Mouse (Mus musculus) liver, embryonic 14.5 days (tissue): ENCODE measurements around the gene Slc17a7. TPM values are rescaled to one million over a fixed set of nuclear protein-coding genes. Genes with fewer than 3 reads are reported as not detected.
A peak's percentile ranks its signal among the peaks of the same experiment; 100 is the strongest.

ENCODE experiments used
- ATAC-seq: fragments of 200-750 bp; cut with Nextera tagmentation; 2 replicates; pipeline ENCODE4 v1.8.0; 2017; ENCODE audit warnings: moderate number of reproducible peaks, mild to moderate bottlenecking, moderate library complexity; ENCODE audit not compliant: insufficient read depth
- DNase-seq, 3 experiments: peaks; one replicate each; pipeline ENCODE4 v3.0.0-alpha.2; 2012 to 2013; ENCODE audit warnings: low read depth in 3 of 3, low spot score in 3 of 3
- H3K27ac ChIP-seq: fragments of 300-500 bp; sonication (generic); 2 replicates; pipeline ENCODE4 v1.5.1; 2014; ENCODE audit warnings: moderate library complexity, mild to moderate bottlenecking, control low read depth, inconsistent platforms
- H3K27me3 ChIP-seq: fragments of 300-500 bp; sonication (generic); 2 replicates; pipeline ENCODE4 v1.6.1; 2014; ENCODE audit warnings: mild to moderate bottlenecking, low read length, moderate library complexity; ENCODE audit not compliant: control insufficient read depth, insufficient read depth
- H3K36me3 ChIP-seq: fragments of 300-500 bp; sonication (generic); replicated peaks from 2 replicates; pipeline ENCODE4 v1.6.1; 2014; ENCODE audit warnings: low read depth; ENCODE audit not compliant: control insufficient read depth, insufficient read depth
- H3K4me1 ChIP-seq, 2 experiments: fragments of 200-500 bp in 1 of 2; fragments of 300-500 bp in 1 of 2; sonication (generic) in 1 of 2; replicated peaks; 2 replicates each; pipeline ENCODE4 v1.6.1; 2012 to 2014; ENCODE audit warnings: antibody characterized with exemption in 1 of 2, inconsistent platforms in 1 of 2, low read length in 1 of 2; ENCODE audit not compliant: control insufficient read depth in 2 of 2, insufficient read depth in 2 of 2
- H3K4me2 ChIP-seq: fragments of 300-500 bp; sonication (generic); 2 replicates; pipeline ENCODE4 v1.6.1; 2014; ENCODE audit warnings: low read depth, mild to moderate bottlenecking, control low read depth, moderate library complexity
- H3K4me3 ChIP-seq, 2 experiments: fragments of 200-500 bp in 1 of 2; fragments of 300-500 bp in 1 of 2; sonication (generic) in 1 of 2; 2 replicates each; pipeline ENCODE4 v1.5.1; 2012 to 2014; ENCODE audit warnings: low read depth in 2 of 2, low read length in 2 of 2, mild to moderate bottlenecking in 2 of 2, control low read depth in 1 of 2, inconsistent platforms in 1 of 2, moderate library complexity in 1 of 2; ENCODE audit not compliant: insufficient read depth in 1 of 2
- H3K9ac ChIP-seq: fragments of 300-500 bp; sonication (generic); replicated peaks from 2 replicates; pipeline ENCODE4 v1.6.1; 2014; ENCODE audit warnings: mild to moderate bottlenecking, control low read depth, moderate library complexity
- H3K9me3 ChIP-seq: fragments of 300-500 bp; sonication (generic); 2 replicates; pipeline ENCODE4 v1.6.1; 2016; ENCODE audit warnings: low read length, mixed read lengths; ENCODE audit not compliant: control insufficient read depth
- CTCF ChIP-seq: IDR thresholded peaks from 2 replicates; pipeline ENCODE4 v1.5.1; 2016; ENCODE audit warnings: antibody characterized with exemption, low read depth, control low read depth
- EP300 ChIP-seq: IDR thresholded peaks from 2 replicates; pipeline ENCODE4 v1.6.1; 2016; ENCODE audit warnings: antibody characterized with exemption, low read depth
- WGBS: fragments of 180-500 bp; shearing (Covaris S2); extraction: QIAGEN DNeasy Blood & Tissue Kit; methylation state at CpG from one replicate; pipeline ENCODE4 v1.1.7; 2014; ENCODE audit not compliant: insufficient replicate concordance; 5-methylcytosine and 5-hydroxymethylcytosine counted together
- polyA plus RNA-seq, 2 experiments: library from polyadenylated mRNA; depleted of rRNA in 1 of 2; stranded (reverse) in 1 of 2; unstranded in 1 of 2; fragments of >200 nt; fragmentation: Nextera tagmentation in 1 of 2; extraction: Ambion mirVana in 1 of 2; gene quantifications; 2 replicates each; pipeline versions ENCODE4 v1.2.1 to v1.2.3; 2012 to 2014

The Slc17a7 gene
- polyA plus RNA-seq, 2 experiments, result 0.01 TPM; not detected in 1

- H3K27ac ChIP-seq, result peak overlapping the region; percentile 83
- H3K36me3 ChIP-seq, result peaks cover 28% of the 10 kb centered on the region
- H3K4me1 ChIP-seq, result peaks cover 23 to 28% of the 10 kb centered on the region in 2 experiments
- ATAC-seq (no peak), DNase-seq (no peak)
- under 1% methylated on average over 6 of the region's 6 CpGs for WGBS
- TF ChIP-seq CTCF (no peak), EP300 (no peak)
- peak overlapping the region; percentile 85 for H3K4me2 ChIP-seq
- no peaks in the 10 kb centered on the region for H3K27me3 ChIP-seq
- H3K9me3 ChIP-seq, result no peaks in the 10 kb centered on the region
- peak overlapping the region; percentile 87 to 91 for H3K4me3 ChIP-seq
- peak overlapping the region; percentile 94 for H3K9ac ChIP-seq
Measured at GRCm38 (mm10) chr7:45127700-45128224, 36.0 kb upstream of the Slc17a7 start.

- H3K27me3 ChIP-seq, result no peaks in the 10 kb centered on the region
- WGBS, result under 1% methylated on average over 48 of the region's 48 CpGs
- H3K4me2 ChIP-seq, result peak within 1 kb of the TSS; percentile 93
- H3K36me3 ChIP-seq, result peaks cover 25% of the 10 kb centered on the region
- peak; percentile 99 for DNase-seq
- H3K4me1 ChIP-seq, result peaks cover 16 to 24% of the 10 kb centered on the region in 2 experiments
- H3K9me3 ChIP-seq, result no peaks in the 10 kb centered on the region
- peak; percentile 77 for ATAC-seq
- peak within 1 kb of the TSS; percentile 87 to 91 for H3K4me3 ChIP-seq
- H3K27ac ChIP-seq, result peak within 1 kb of the TSS; percentile 89
- TF ChIP-seq CTCF, result peak; percentile 90
- TF ChIP-seq EP300, result peak; percentile 4; the same call in 1 of the 2 replicates
- H3K9ac ChIP-seq, result peak within 1 kb of the TSS; percentile 94
Measured at GRCm38 (mm10) chr7:45128624-45129246, 35.0 kb upstream of the Slc17a7 start, which contains the start of gene Rpl13a. Gene Rpl13a (minus strand): TSS chr7:45128761.

GRCm38 (mm10) chr7:45129318-45129717, 34.4 kb upstream of the Slc17a7 start:
- Histone ChIP-seq H3K4me2 (peak overlapping the region; percentile 93), H3K4me3 (peak overlapping the region; percentile 76 to 87), H3K36me3 (peaks cover 25% of the 10 kb centered on the region), H3K9me3 (no peaks in the 10 kb centered on the region), H3K9ac (peak overlapping the region; percentile 85), H3K4me1 (peaks cover 16 to 24% of the 10 kb centered on the region in 2 experiments), H3K27ac (peak overlapping the region; percentile 89), H3K27me3 (no peaks in the 10 kb centered on the region)
- no peak for TF ChIP-seq CTCF
- no peak for TF ChIP-seq EP300
- ATAC-seq (peak; percentile 9), DNase-seq (no peak)
- under 1% methylated on average over 17 of the region's 17 CpGs for WGBS

DNA sequence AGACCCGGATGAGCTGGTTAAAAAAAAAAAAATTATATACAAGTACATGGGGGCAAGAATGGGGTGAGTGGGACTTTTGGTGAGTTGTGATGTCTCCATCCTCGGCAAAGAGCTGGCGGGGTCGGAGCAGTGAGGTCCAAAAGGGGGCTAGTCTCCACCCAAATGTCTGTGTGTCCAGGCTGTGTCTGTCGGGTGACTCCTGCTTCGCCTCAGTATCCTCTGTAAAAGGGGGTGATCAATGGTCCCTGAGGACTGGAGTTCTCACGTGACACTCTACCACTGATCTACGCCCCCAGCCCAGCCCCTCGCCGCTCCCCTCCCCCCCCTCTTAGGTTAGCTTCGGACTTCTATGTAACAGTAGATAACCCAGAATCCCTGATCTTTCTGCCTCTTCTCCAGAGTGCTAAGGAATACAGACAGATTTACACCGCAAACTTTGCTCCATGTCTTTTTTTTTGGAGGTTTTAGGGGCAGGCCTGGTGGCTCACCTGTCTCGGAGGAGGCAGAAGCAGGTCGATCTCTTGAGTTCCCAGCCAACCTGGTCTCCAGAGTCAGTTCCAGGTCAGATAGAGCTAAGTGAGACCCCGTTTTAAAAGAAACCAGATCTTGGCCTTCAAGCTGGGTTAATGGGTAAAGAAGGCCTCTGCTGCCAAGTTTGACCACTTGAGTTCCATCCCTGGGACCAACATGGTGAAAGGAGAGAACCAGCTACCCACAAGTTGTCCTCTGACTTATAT, 33.8 kb upstream of the Slc17a7 start:
- H3K4me2 ChIP-seq, result peak overlapping the region; percentile 93
- no peaks in the 10 kb centered on the region for H3K9me3 ChIP-seq
- DNase-seq (no peak), ATAC-seq (no peak)
- TF ChIP-seq CTCF (no peak), EP300 (no peak)
- peak overlapping the region; percentile 28 to 87; a peak in 2 of 4 replicates for H3K4me3 ChIP-seq
- H3K4me1 ChIP-seq, result peaks cover 15 to 25% of the 10 kb centered on the region in 2 experiments
- peaks cover 25% of the 10 kb centered on the region for H3K36me3 ChIP-seq
- H3K9ac ChIP-seq, result peak overlapping the region; percentile 85
- peak overlapping the region; percentile 89 for H3K27ac ChIP-seq
- H3K27me3 ChIP-seq, result no peaks in the 10 kb centered on the region
- 40% methylated on average over 15 of the region's 15 CpGs for WGBS

DNA sequence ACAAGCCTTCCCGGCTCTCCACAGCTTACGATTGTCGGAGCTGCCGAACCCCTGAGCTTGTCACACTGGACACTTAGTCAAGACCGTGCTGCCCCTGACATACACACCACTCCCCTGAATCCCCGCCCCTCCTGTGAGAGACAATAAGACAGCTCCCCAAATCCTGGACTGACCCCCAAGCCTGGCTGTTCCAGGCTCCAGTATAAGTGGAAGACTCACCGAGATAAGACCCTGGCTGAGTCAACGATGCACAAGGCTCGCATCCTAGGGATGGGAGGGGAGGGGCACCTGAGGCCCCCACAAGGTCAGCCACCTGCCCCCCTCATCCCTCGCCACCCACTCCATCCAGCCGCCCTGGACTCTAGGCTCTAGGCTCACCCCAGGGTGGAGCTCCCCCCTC, 31.9 kb upstream of the Slc17a7 start:
- no peak overlapping the region for H3K9ac ChIP-seq

More for the DNA sequence above, 31.9 kb upstream of the Slc17a7 start:
- no peaks in the 10 kb centered on the region for H3K27me3 ChIP-seq
- no peaks in the 10 kb centered on the region for H3K9me3 ChIP-seq
- ATAC-seq, result no peak
- WGBS, result 79% methylated on average over 11 of the region's 11 CpGs
- no peak overlapping the region for H3K27ac ChIP-seq
- peaks cover 7% of the 10 kb centered on the region for H3K36me3 ChIP-seq
- no peak for TF ChIP-seq CTCF
- TF ChIP-seq EP300, result no peak
- H3K4me3 ChIP-seq, result no peak overlapping the region
- no peak for DNase-seq
- no peak overlapping the region for H3K4me2 ChIP-seq
- peaks cover 15 to 27% of the 10 kb centered on the region in 2 experiments for H3K4me1 ChIP-seq
